In the genomic region with DNA sequence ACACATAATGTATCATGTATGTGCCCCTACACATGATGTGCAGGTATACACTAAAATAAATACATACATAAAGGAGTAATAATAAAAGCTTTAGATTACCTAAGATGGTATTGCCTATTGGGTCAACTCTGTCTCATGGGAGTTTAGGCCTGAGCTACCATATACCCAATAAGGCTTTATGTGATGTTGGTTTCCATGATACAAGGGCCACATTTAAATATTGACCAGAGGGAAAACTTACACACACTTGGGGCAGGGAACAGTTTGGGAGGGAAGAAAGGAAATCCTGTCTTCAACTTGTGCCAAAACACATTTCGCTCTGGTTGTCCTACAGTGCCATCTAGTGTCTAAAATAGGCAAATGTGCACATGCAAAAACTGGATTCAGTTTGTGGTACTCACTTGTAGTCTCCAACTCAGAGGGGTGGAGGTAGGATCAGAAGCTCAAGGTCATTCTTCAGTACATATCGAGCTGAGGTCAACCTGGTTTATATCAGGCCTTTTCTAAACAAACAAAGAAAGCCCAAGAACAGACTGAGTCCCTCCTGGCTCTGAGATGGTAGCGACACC, we compare ENCODE assay signal across 8 mouse cellular contexts. TPM values are rescaled to one million over a fixed set of nuclear protein-coding genes. Genes with fewer than 3 reads are reported as not detected.
DNase-seq lines count a peak whose midpoint lies in the region; ATAC-seq and TF ChIP-seq lines count a peak whose summit lies in the region.

No protein-coding gene starts in this region.

- no peak overlapping the region for H3K9ac ChIP-seq in liver, adult 2 months (ENCODE audit: low read depth, low read length)
- H3K9ac ChIP-seq in liver, embryonic 11.5 days (ENCODE audit: low read depth, low read length): no peak overlapping the region
- no peak overlapping the region for H3K9ac ChIP-seq in forebrain, embryonic 16.5 days (replicated peaks; ENCODE audit: low read depth, low read length)

- no peaks in the 10 kb centered on the region for H3K79me2 ChIP-seq in liver, adult 2 months (ENCODE audit: control insufficient read depth, insufficient read depth, low read length)

- no peak overlapping the region for H3K4me2 ChIP-seq in liver, embryonic 11.5 days
- no peak overlapping the region for H3K4me2 ChIP-seq in forebrain, embryonic 16.5 days (ENCODE audit: low read length)

- H3K36me3 ChIP-seq in liver, adult 2 months (ENCODE audit: control insufficient read depth, insufficient read depth, low read length): no peaks in the 10 kb centered on the region
- H3K36me3 ChIP-seq in liver, embryonic 11.5 days (ENCODE audit: control insufficient read depth, insufficient read depth, low read length): no peaks in the 10 kb centered on the region
- H3K36me3 ChIP-seq in G1E (replicated peaks): no peaks in the 10 kb centered on the region
- no peaks in the 10 kb centered on the region for H3K36me3 ChIP-seq in forebrain, embryonic 16.5 days (ENCODE audit: control insufficient read depth, insufficient read depth)

- no peaks in the 10 kb centered on the region for H3K9me3 ChIP-seq in liver, embryonic 11.5 days (ENCODE audit: control insufficient read depth, low read length)
- H3K9me3 ChIP-seq in G1E (replicated peaks): no peaks in the 10 kb centered on the region
- no peaks in the 10 kb centered on the region for H3K9me3 ChIP-seq in forebrain, embryonic 16.5 days (ENCODE audit: control insufficient read depth, low read length)

- no peak for TF ChIP-seq POLR2A in liver, adult 2 months (IDR thresholded peaks at IDR 0.05; ENCODE audit: extremely low read depth, insufficient read depth, low read length)

- 32% methylated on average over 3 of the region's 3 CpGs for WGBS in liver, adult 2 months
- WGBS in liver, embryonic 11.5 days: 35% methylated on average over 3 of the region's 3 CpGs
- WGBS in forebrain, embryonic 16.5 days: 37% methylated on average over 3 of the region's 3 CpGs

- DNase-seq in liver, adult 2 months (ENCODE audit: extremely low read depth, low read depth, low spot score): peak; percentile 38
- no peak for DNase-seq in liver, embryonic 11.5 days (ENCODE audit: low spot score)
- DNase-seq in G1E (ENCODE audit: low spot score): no peak
- peak; percentile 29 for DNase-seq in c-Kit-positive CD71-positive TER-119-positive erythroid progenitor cells, embryonic 14.5 days (ENCODE audit: low spot score)
- peak; percentile 12 for DNase-seq in layer of hippocampus, adult 9-11 months
- peak; percentile 57 for DNase-seq in naive thymus-derived CD4-positive, alpha-beta T cell, adult 2 months (ENCODE audit: low read depth)

- no peak overlapping the region for H3K4me3 ChIP-seq in liver, adult 2 months (ENCODE audit: insufficient read depth, low read depth, low read length)
- no peak overlapping the region for H3K4me3 ChIP-seq in liver, embryonic 11.5 days (ENCODE audit: low read depth, low read length)
- H3K4me3 ChIP-seq in G1E (ENCODE audit: low read depth, low read length): no peak overlapping the region
- no peak overlapping the region for H3K4me3 ChIP-seq in forebrain, embryonic 16.5 days (replicated peaks; ENCODE audit: low read length)

- no peaks in the 10 kb centered on the region for H3K4me1 ChIP-seq in liver, adult 2 months (ENCODE audit: control insufficient read depth, insufficient read depth, low read length)
- no peaks in the 10 kb centered on the region for H3K4me1 ChIP-seq in liver, embryonic 11.5 days (replicated peaks; ENCODE audit: control insufficient read depth, insufficient read depth, low read length)
- H3K4me1 ChIP-seq in G1E (ENCODE audit: insufficient read depth, low read depth, low read length): no peaks in the 10 kb centered on the region
- H3K4me1 ChIP-seq in forebrain, embryonic 16.5 days (replicated peaks; ENCODE audit: control insufficient read depth, insufficient read depth, low read length): no peaks in the 10 kb centered on the region

- TF ChIP-seq CTCF in liver, adult 2 months (IDR thresholded peaks at IDR 0.05; ENCODE audit: low read depth, low read length): peak; percentile 60
- peak; percentile 46; the same call in 1 of the 2 replicates for TF ChIP-seq CTCF in G1E (IDR thresholded peaks at IDR 0.05; ENCODE audit: low read depth, low read length)

- H3K27ac ChIP-seq in liver, adult 2 months (replicated peaks; ENCODE audit: insufficient read depth, low read depth, low read length): no peak overlapping the region
- H3K27ac ChIP-seq in liver, embryonic 11.5 days (ENCODE audit: low read depth, low read length): no peak overlapping the region
- no peak overlapping the region for H3K27ac ChIP-seq in forebrain, embryonic 16.5 days (ENCODE audit: low read length)

- H3K27me3 ChIP-seq in liver, adult 2 months (ENCODE audit: control insufficient read depth, insufficient read depth, low read length): no peaks in the 10 kb centered on the region
- H3K27me3 ChIP-seq in liver, embryonic 11.5 days (replicated peaks; ENCODE audit: control insufficient read depth, insufficient read depth, low read length): 0 out of 2 replicates have a peak, but pooled peaks cover 3% of the 10 kb centered on the region
- H3K27me3 ChIP-seq in G1E (ENCODE audit: insufficient read depth, low read length): no peaks in the 10 kb centered on the region
- 0 out of 2 replicates have a peak, but pooled peaks cover 2% of the 10 kb centered on the region for H3K27me3 ChIP-seq in forebrain, embryonic 16.5 days (replicated peaks; ENCODE audit: control insufficient read depth, insufficient read depth, low read length)

- ATAC-seq in liver, embryonic 11.5 days (replicated peaks; ENCODE audit: low FRiP score): no peak
- ATAC-seq in G1E (ENCODE audit: extremely low read depth, insufficient number of reproducible peaks, low FRiP score, poor library complexity, severe bottlenecking): no peak
- peak; percentile 43; the same call in 1 of the 2 replicates for ATAC-seq in forebrain, embryonic 16.5 days
- no peak for ATAC-seq in monocyte, adult 5-6 weeks (replicated peaks; ENCODE audit: insufficient number of reproducible peaks, low FRiP score, low TSS enrichment, poor library complexity, severe bottlenecking)

RNA-seq across cellular contexts. Expression of a gene that starts 38.8 kb away (rescaled TPM):
- 2.9 and 3.2 TPM in 2 replicates for total RNA-seq in liver, adult 2 months (2014; rRNA removed)
- 0.60 and 0.73 TPM in 2 replicates for polyA plus RNA-seq in liver, adult 2 months (2012; rRNA removed)
- polyA plus RNA-seq in liver, embryonic 11.5 days (2014; fragmentation: Nextera tagmentation; extraction: Ambion mirVana): 0.57 and 0.95 TPM in 2 replicates
- total RNA-seq in G1E (2014; fragmentation: Nextera tagmentation) (1.5 and 2.5 TPM in 2 replicates), G1E (2017) (0.46 and 0.93 TPM in 2 replicates)
- 0.01 TPM in 2 replicates for polyA plus RNA-seq in G1E (2012)
- polyA plus RNA-seq in forebrain, embryonic 16.5 days (2015; fragmentation: Nextera tagmentation; extraction: Ambion mirVana): 7.4 and 8.6 TPM in 2 replicates
- 1.1 to 1.4 TPM in 2 of 3 replicates, not detected in the other for total RNA-seq in monocyte, adult 5-6 weeks (2017)

Comparison
In these comparisons a context has a peak if more than half of its experiments do, and no peak if none do; other contexts are left out.
1. DNase-seq: peak in liver, adult 2 months (single experiment), c-Kit-positive CD71-positive TER-119-positive erythroid progenitor cells, embryonic 14.5 days (single experiment), layer of hippocampus, adult 9-11 months (single experiment) and naive thymus-derived CD4-positive, alpha-beta T cell, adult 2 months (single experiment); none in liver, embryonic 11.5 days (single experiment) and G1E (single experiment).